Mouse (Mus musculus) bone marrow macrophage, adult 2 months (primary cell): ENCODE measurements around the gene Anln. TPM values are rescaled to one million over a fixed set of nuclear protein-coding genes. Genes with fewer than 3 reads are reported as not detected.

Source experiments
- H3K27ac ChIP-seq: 2 replicates; pipeline ENCODE4 v1.5.1; 2012; ENCODE audit warnings: low read depth, low read length; ENCODE audit not compliant: insufficient read depth
- H3K4me1 ChIP-seq: 2 replicates; pipeline ENCODE4 v1.6.1; 2012; ENCODE audit warnings: low read length; ENCODE audit not compliant: control insufficient read depth, insufficient read depth
- H3K4me3 ChIP-seq: 2 replicates; pipeline ENCODE4 v1.5.1; 2012; ENCODE audit warnings: mild to moderate bottlenecking, low read length, moderate library complexity; ENCODE audit not compliant: insufficient read depth
- CTCF ChIP-seq: IDR thresholded peaks from 2 replicates; pipeline ENCODE4 v1.5.1; 2012; ENCODE audit warnings: low read depth, mild to moderate bottlenecking, low read length, moderate library complexity
- POLR2A ChIP-seq: IDR thresholded peaks from 2 replicates; pipeline ENCODE4 v1.6.1; 2012; ENCODE audit warnings: mild to moderate bottlenecking, low read depth, low read length, borderline replicate concordance
- polyA plus RNA-seq: library from polyadenylated mRNA; stranded (reverse); fragments of >200 nt; gene quantifications from 2 replicates; pipeline ENCODE4 v1.2.4, GENCODE M21; 2012; ENCODE audit not compliant: missing spikeins, insufficient read depth, insufficient read length

Anln gene
- polyA plus RNA-seq, 1 experiment = 34.5 TPM

DNA sequence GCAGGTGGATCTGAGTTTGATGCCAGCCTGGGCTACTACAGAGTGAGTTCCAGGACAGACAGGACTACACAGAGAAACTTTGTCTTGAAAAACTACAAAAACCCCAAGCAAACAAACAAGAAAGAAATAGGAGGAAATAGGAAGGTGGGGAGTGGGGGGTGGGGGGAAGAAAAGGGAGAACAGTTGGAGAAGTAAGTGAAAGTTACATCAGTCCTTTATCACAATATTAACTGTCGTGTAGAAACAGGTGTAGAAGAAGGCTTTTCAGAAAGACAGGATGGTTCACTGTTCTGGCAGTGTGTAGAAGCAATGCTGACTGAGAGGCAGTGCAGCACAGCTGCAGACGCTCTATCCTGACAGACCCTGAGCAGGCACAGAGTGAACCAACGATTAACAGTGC lies 14.0 kb upstream of the Anln start:
- H3K27ac ChIP-seq = no peak overlapping the region
- H3K4me3 ChIP-seq = no peak overlapping the region
- H3K4me1 ChIP-seq = peaks cover 4% of the 10 kb centered on the region; the same call in 1 of the 2 replicates
- no peak for TF ChIP-seq POLR2A
- TF ChIP-seq CTCF = no peak

DNA sequence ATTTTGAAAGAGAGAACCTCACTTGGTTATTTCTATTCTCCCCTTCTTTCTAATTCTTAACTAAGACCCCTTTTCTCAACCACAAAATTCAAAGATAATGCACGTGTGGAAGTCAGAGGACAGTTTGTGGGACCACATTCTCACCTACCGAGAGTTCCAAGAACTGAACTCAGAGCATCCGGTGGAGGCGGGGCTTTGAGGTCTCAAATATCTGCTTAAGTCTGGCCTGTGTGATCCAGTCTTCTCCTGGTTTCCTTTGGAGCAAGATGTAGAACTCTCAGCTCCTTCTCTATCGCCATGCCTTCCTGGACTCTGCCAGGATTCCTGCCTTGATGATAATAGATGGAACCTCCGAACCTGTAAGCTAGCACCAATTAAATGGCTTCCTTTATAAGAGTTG lies 13.0 kb upstream of the Anln start:
- TF ChIP-seq CTCF (no peak), POLR2A (no peak)
- H3K4me1 ChIP-seq = peaks cover 4% of the 10 kb centered on the region; the same call in 1 of the 2 replicates
- no peak overlapping the region for H3K27ac ChIP-seq

DNA sequence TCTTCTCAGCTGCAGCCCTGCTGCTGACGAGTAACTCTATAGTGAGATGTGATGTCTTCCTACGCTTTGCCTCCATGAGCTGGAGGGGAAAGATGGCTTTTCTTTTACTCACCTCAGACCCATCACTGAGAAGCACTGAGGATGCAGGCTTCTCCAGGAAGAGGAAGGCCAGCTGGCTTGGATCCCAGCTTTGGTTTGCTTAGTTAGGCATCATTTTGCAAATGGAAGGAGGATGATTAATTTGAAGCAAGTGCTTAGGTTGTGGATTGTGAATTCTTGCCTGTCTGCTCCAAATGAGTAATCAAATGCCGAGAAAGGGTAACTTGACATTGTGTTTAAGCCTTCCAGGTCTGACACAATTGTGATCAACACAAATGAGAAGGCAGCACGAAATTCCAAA lies 10.0 kb upstream of the Anln start:
- H3K4me1 ChIP-seq = peaks cover 15% of the 10 kb centered on the region
- H3K4me3 ChIP-seq = no peak overlapping the region
- TF ChIP-seq CTCF = no peak
- TF ChIP-seq POLR2A = no peak
- no peak overlapping the region for H3K27ac ChIP-seq

More for the DNA sequence above, 13.0 kb upstream of the Anln start:
- H3K4me3 ChIP-seq = no peak overlapping the region

DNA sequence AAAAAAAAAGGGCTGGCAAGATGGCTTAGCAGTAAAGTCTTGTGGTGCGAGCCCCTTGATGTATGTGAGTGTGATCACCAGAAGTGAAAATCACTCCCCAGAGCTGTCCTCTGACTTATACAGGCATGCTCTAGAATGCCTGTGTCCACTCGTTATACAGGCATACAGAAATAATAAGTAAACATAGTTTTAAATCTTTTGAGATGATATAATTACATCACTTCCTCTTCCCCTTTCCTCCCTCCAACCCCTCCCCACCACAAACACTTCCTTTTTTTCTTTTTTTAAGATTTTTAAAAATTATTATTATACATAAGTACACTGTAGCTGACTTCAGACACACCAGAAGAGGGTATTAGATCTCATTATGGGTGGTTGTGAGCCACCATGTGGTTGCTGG lies 5.7 kb upstream of the Anln start:
- Histone ChIP-seq H3K27ac (peak overlapping the region; percentile 64), H3K4me3 (no peak overlapping the region), H3K4me1 (peaks cover 24% of the 10 kb centered on the region)
- no peak for TF ChIP-seq CTCF

DNA sequence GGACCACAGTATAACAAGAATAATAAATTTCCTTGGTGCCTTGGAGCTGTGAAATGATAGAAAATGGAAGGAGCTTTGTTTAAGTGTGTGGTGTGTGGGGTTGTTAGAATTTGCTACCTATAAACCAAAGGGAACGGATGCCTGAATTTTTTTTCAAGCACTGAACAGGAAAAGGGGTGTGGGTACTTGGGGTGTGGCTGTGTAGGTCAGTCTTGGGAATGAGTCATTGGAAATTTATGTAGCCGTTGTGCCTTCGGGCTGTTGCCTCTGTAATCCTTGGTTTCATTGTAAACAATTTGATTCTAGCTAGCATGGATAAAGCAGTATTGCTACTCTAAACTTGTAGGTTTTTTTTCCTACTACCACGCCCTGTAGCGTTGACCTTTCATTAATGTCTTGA lies 1.4 kb upstream of the Anln start:
- Histone ChIP-seq H3K4me1 (peaks cover 33% of the 10 kb centered on the region), H3K27ac (peak overlapping the region; percentile 19; the same call in 1 of the 2 replicates), H3K4me3 (no peak overlapping the region)
- TF ChIP-seq CTCF (no peak), POLR2A (no peak)

DNA sequence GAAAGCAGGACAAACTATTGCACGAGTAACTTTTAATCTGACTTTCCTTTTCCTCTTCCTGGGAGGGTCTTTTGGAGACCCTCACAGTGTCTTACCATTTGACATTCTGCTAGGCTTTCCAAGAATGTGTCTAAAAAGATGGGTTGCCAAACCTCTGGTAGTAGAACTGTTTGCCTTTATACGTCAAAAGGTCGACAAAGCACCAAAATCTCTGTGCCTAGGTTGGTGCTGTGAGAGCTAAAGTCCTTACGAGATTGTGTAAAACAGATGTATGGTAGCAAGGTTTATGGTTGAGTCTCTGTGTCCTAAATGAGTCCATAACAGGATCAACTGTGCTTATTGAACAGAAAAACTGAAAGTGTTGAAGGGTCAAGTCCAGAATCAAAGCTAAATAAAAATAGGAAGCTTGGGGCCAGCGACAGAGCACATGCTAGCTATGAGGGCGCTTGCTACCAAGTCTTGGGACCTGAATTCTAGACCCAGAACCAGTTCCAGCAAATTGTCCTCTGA lies 803 bp upstream of the Anln start:
- no peak for TF ChIP-seq POLR2A
- no peak for TF ChIP-seq CTCF
- Histone ChIP-seq H3K4me1 (peaks cover 31% of the 10 kb centered on the region), H3K27ac (peak overlapping the region; percentile 89), H3K4me3 (peak overlapping the region; percentile 100)

DNA sequence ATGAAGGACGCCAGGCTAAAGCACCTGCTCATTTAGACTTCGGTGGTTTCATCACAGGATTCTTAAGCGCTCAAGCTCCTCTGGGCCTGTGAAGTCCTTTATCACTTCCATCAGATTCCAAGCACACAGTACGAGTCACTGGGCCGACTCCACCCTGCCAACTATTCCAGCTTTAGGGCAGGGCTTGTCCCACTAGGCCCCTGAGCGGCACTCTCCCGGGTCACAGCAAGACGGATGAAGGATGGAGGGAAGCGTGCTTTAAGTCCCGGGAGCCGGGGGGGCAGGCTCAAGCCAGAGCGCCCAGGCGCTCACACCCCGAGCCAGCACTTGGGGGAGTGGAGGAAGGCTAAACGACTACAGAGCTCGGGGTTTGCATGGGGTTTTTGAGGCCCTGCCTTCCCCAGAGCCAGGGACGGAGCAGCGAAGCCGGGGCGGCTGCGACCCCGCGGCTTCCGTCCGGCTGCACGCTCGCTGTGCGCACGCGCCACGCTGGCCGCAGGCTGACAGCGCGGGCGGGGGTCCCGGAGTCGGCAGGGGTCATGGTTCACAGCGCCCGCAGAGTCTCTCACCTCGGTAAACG lies 497 bp downstream of the Anln start:
- Histone ChIP-seq H3K27ac (peak overlapping the region; percentile 85), H3K4me1 (peaks cover 26% of the 10 kb centered on the region), H3K4me3 (peak overlapping the region; percentile 100)
- no peak for TF ChIP-seq POLR2A
- no peak for TF ChIP-seq CTCF

DNA sequence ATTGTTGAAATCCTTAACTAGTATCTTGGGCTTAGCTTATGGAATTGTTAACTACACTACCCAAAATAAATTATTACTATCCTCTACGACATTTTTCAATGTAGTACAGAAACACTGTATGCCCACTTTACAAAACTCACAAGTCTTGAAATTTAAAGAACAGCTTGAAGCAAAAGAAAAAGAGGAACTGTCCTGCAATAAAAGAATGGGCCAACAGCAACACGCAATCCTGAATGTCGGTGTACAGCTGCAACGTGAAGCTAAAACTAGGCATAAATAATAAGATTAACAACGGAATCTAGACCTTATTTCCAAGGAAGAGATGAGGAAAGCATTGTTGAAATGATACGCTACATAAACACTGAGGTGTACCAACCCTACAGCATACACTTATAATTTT lies 1.1 kb downstream of the Anln start:
- TF ChIP-seq CTCF (no peak), POLR2A (no peak)
- Histone ChIP-seq H3K4me1 (peaks cover 26% of the 10 kb centered on the region), H3K27ac (peak overlapping the region; percentile 85), H3K4me3 (peak overlapping the region; percentile 100)

DNA sequence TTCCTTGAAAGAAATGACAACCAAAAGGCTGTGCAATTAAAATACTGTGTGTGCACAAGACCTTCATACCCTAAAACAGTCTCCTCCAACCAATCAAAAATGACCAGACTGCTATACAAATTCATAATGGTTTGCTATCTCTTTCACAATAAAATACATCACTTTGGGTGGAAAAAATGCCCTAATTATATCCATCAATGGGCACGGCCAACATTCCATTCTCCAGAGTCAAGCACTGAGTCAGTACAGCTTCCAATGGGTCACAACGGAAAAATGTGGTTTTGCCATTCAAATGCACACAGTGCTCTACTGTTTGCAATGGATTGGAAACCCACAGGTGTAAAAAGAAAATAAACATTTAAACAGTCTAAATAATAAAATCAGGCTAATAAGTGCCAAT lies 3.1 kb downstream of the Anln start:
- Histone ChIP-seq H3K4me1 (peaks cover 26% of the 10 kb centered on the region), H3K4me3 (no peak overlapping the region), H3K27ac (no peak overlapping the region)
- TF ChIP-seq POLR2A = no peak
- no peak for TF ChIP-seq CTCF

DNA sequence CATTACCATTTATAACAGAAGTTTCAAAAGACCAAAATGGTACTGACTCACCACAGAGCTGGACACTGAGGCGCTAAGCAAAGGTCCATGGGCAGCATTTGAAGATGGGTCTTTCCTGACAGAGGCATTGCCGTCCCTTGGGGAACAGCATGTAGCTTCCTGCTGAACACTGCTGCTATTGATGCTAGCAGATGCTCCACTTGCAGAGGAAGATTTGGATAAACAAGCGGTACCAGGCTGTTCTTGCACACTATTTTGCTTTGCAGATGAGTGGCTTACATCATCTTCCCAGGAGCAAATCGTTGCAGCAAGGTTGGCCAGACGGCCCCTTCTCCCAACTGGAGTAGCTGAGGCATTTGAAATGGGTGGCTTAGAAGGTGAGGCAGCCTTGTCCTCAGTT lies 12.9 kb downstream of the Anln start:
- H3K4me1 ChIP-seq = peaks cover under 1% of the 10 kb centered on the region; the same call in 1 of the 2 replicates
- TF ChIP-seq POLR2A (no peak), CTCF (no peak)
- no peak overlapping the region for H3K4me3 ChIP-seq
- H3K27ac ChIP-seq = no peak overlapping the region

DNA sequence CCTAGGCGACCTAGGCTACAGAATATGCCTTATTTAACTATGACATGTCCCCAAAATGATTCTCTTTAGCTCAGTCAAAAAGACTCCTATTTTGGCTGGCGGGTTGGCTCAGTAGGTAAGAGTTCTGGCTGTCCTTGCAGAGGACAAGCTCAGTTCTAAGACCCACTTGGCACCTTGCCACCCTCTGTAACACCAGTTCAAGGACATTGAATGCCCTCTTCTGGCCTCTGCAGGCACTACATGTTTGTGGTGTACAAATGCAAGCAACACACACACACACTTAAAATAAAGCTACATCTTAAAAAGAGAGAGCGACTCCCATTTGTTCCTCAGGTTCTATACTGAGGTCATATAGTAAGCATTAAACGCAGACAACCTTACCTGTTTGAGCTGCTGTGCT lies 16.2 kb downstream of the Anln start:
- H3K27ac ChIP-seq = no peak overlapping the region
- H3K4me1 ChIP-seq = peaks cover 17% of the 10 kb centered on the region
- H3K4me3 ChIP-seq = no peak overlapping the region
- TF ChIP-seq POLR2A = no peak
- no peak for TF ChIP-seq CTCF
